Mouse (Mus musculus) liver, postnatal 0 days (tissue): ENCODE results near the gene Hoxc12. TPM values are rescaled to one million over a fixed set of nuclear protein-coding genes. Genes with fewer than 3 reads are reported as not detected.

ENCODE experiments used
- ATAC-seq: fragments of 200-750 bp; cut with Nextera tagmentation; 2 replicates; pipeline ENCODE4 v1.8.0; 2017; ENCODE audit warnings: mild to moderate bottlenecking, moderate library complexity
- DNase-seq: peaks from one replicate; pipeline ENCODE4 v3.0.0-alpha.2; 2016
- H3K27ac ChIP-seq: fragments of 300-500 bp; sonication (generic); 2 replicates; pipeline ENCODE4 v1.5.1; 2014; ENCODE audit warnings: antibody characterized with exemption, moderate library complexity, mild to moderate bottlenecking, low read depth
- H3K27me3 ChIP-seq: fragments of 300-500 bp; sonication (generic); 2 replicates; pipeline ENCODE4 v1.6.1; 2014; ENCODE audit warnings: low read length, control low read depth, mixed read lengths; ENCODE audit not compliant: insufficient read depth
- H3K36me3 ChIP-seq: fragments of 300-500 bp; sonication (generic); replicated peaks from 2 replicates; pipeline ENCODE4 v1.6.1; 2014; ENCODE audit warnings: mild to moderate bottlenecking, control low read depth, low read length, moderate library complexity, mixed read lengths; ENCODE audit not compliant: insufficient read depth
- H3K4me1 ChIP-seq: fragments of 300-500 bp; sonication (generic); 2 replicates; pipeline ENCODE4 v1.6.1; 2014; ENCODE audit warnings: antibody characterized with exemption, mild to moderate bottlenecking, control low read depth; ENCODE audit not compliant: insufficient read depth
- H3K4me2 ChIP-seq: fragments of 300-500 bp; sonication (generic); 2 replicates; pipeline ENCODE4 v1.6.1; 2014; ENCODE audit warnings: low read depth, mild to moderate bottlenecking, low read length, moderate library complexity, mixed read lengths
- H3K4me3 ChIP-seq: fragments of 300-500 bp; sonication (generic); 2 replicates; pipeline ENCODE4 v1.5.1; 2014; ENCODE audit warnings: low read depth, low read length
- H3K9ac ChIP-seq: fragments of 300-500 bp; sonication (generic); replicated peaks from 2 replicates; pipeline ENCODE4 v1.6.1; 2014; ENCODE audit warnings: mild to moderate bottlenecking, moderate library complexity
- H3K9me3 ChIP-seq: fragments of 300-500 bp; sonication (generic); 2 replicates; pipeline ENCODE4 v1.6.1; 2016; ENCODE audit warnings: mild to moderate bottlenecking, control low read depth, low read length, mixed read lengths
- CTCF ChIP-seq: sonication (generic); IDR thresholded peaks from 2 replicates; pipeline ENCODE4 v1.5.1; 2016; ENCODE audit warnings: antibody characterized with exemption, low read depth
- EP300 ChIP-seq: IDR thresholded peaks from 2 replicates; pipeline ENCODE4 v1.6.1; 2016; ENCODE audit warnings: antibody characterized with exemption, low read depth, mild to moderate bottlenecking
- WGBS: fragments of 180-500 bp; shearing (Covaris S2); extraction: QIAGEN DNeasy Blood & Tissue Kit; methylation state at CpG from one replicate; pipeline ENCODE4 v1.1.7; 2014; ENCODE audit not compliant: insufficient replicate concordance; 5-methylcytosine and 5-hydroxymethylcytosine counted together
- microRNA-seq: library from miRNA; unstranded; fragments of <30 nt; microRNA quantifications from one replicate; pipeline ENCODE4, GENCODE M21; 2016
- polyA plus RNA-seq: library from polyadenylated mRNA; unstranded; fragments of >200 nt; fragmentation: Nextera tagmentation; extraction: Ambion mirVana; gene quantifications from 2 replicates; pipeline ENCODE4 v1.2.1, GENCODE M21; 2015

The Hoxc12 gene
- polyA plus RNA-seq, 1 experiment from 2014 or later, result not detected

DNA sequence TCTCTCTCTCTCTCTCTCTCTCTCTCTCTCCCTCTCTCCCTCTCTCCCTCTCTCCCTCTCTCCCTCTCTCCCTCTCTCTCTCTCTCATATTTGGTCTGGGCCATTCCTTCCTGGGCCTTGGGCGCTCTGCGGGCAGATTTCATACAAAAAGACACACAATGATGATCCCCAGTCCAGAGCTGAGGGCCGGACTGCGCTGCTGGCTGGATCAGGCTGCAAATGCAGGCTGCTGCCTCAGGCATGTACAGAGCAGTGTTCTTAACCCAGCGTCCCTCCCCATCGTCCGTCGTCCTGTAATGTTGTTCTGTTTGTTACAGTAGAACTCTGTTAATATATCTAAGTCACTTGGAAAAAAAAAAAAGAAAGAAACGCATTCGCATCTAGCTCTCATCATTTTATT lies 48.0 kb downstream of the Hoxc12 start:
- Histone ChIP-seq H3K27me3 (peaks cover 98% of the 10 kb centered on the region), H3K27ac (no peak overlapping the region), H3K36me3 (no peaks in the 10 kb centered on the region), H3K9me3 (no peaks in the 10 kb centered on the region), H3K4me3 (no peak overlapping the region), H3K9ac (no peak overlapping the region), H3K4me2 (no peak overlapping the region), H3K4me1 (peaks cover 5% of the 10 kb centered on the region)
- no peak for DNase-seq
- TF ChIP-seq EP300 (no peak), CTCF (no peak)
- WGBS, result 14% methylated on average over 10 of the region's 10 CpGs
- ATAC-seq, result no peak

GRCm38 (mm10) chr15:102984925-102985324 lies 48.4 kb downstream of the Hoxc12 start:
- Histone ChIP-seq H3K9ac (no peak overlapping the region), H3K4me3 (no peak overlapping the region), H3K36me3 (no peaks in the 10 kb centered on the region), H3K27me3 (peaks cover 98% of the 10 kb centered on the region), H3K4me2 (no peak overlapping the region), H3K27ac (no peak overlapping the region), H3K9me3 (no peaks in the 10 kb centered on the region), H3K4me1 (peaks cover 5% of the 10 kb centered on the region)
- DNase-seq, result no peak
- TF ChIP-seq EP300 (no peak), CTCF (no peak)
- 21% methylated on average over 3 of the region's 3 CpGs for WGBS
- ATAC-seq, result no peak

- Histone ChIP-seq H3K27me3 (peaks cover 98% of the 10 kb centered on the region), H3K36me3 (no peaks in the 10 kb centered on the region), H3K4me3 (no peak overlapping the region), H3K4me1 (no peaks in the 10 kb centered on the region), H3K9ac (no peak overlapping the region), H3K9me3 (no peaks in the 10 kb centered on the region), H3K4me2 (no peak overlapping the region), H3K27ac (no peak overlapping the region)
- ATAC-seq (peak; percentile 67; the same call in 1 of the 2 replicates), DNase-seq (peak; percentile 91)
- 5% methylated on average over 21 of the region's 21 CpGs for WGBS
- TF ChIP-seq CTCF (peak; percentile 91), EP300 (no peak)
Measured at GRCm38 (mm10) chr15:102987124-102987833, 50.7 kb downstream of the Hoxc12 start.

- Histone ChIP-seq H3K27me3 (peaks cover 98% of the 10 kb centered on the region), H3K9ac (no peak overlapping the region), H3K4me2 (no peak overlapping the region), H3K4me3 (no peak overlapping the region), H3K36me3 (no peaks in the 10 kb centered on the region), H3K4me1 (no peaks in the 10 kb centered on the region), H3K9me3 (no peaks in the 10 kb centered on the region), H3K27ac (no peak overlapping the region)
- ATAC-seq, result no peak
- WGBS, result 29% methylated on average over 5 of the region's 5 CpGs
- DNase-seq, result no peak
- TF ChIP-seq CTCF (no peak), EP300 (no peak)
Measured at GRCm38 (mm10) chr15:102988078-102988477, 51.5 kb downstream of the Hoxc12 start.

Small RNA genes within 50 kb of the gene (microRNA-seq; reads per million reads assigned to microRNA genes)
- gene Mir196a-2, result 1.2 reads per million

Other genes with a start within 250 kb of the Hoxc12 start
- 11.1 and 14.0 TPM in 2 replicates for gene Calcoco1, start 214.6 kb upstream of the Hoxc12 start, polyA plus RNA-seq
- gene Hoxc13, start 15.7 kb upstream of the Hoxc12 start, polyA plus RNA-seq, result not detected in 2 replicates
- not detected in 2 replicates for gene Hoxc11, start 17.7 kb downstream of the Hoxc12 start, polyA plus RNA-seq
- not detected in 2 replicates for gene Hoxc10, start 30.0 kb downstream of the Hoxc12 start, polyA plus RNA-seq
- gene Hoxc5, start 30.7 kb downstream of the Hoxc12 start, polyA plus RNA-seq, result not detected in 2 replicates
- gene Hoxc9, start 39.7 kb downstream of the Hoxc12 start, polyA plus RNA-seq, result not detected in 2 replicates
- gene Hoxc8, start 53.9 kb downstream of the Hoxc12 start, polyA plus RNA-seq, result not detected in 2 replicates
- not detected in 2 replicates for gene Hoxc6, start 61.5 kb downstream of the Hoxc12 start, polyA plus RNA-seq
- gene Hoxc4, start 82.2 kb downstream of the Hoxc12 start, polyA plus RNA-seq, result 0.07 and 0.11 TPM in 2 replicates
- 3.6 and 3.8 TPM in 2 replicates for gene Smug1, start 230.3 kb downstream of the Hoxc12 start, polyA plus RNA-seq